Mouse (Mus musculus): ENCODE data around the gene Bcl2a1d.
"Not testable (repeated sequence)": the region's sequence is repeated elsewhere in the genome, so short reads cannot be mapped to it uniquely, and the experiment has no call there.

GRCm38 (mm10) chr9:88732334-88732733, 620 bp upstream of the Bcl2a1d start:
- not testable (repeated sequence) for TF ChIP-seq GATA1 (IDR thresholded peaks at IDR 0.05; ENCODE audit: borderline replicate concordance, low read length); CTCF (IDR thresholded peaks at IDR 0.05; ENCODE audit: low read depth, low read length); POLR2AphosphoS5 (IDR thresholded peaks at IDR 0.05; ENCODE audit: insufficient replicate concordance, low read depth, low read length); TAL1 (conservative IDR thresholded peaks at IDR 0.05; ENCODE audit: low read depth, low read length); GATA2 (IDR thresholded peaks at IDR 0.05; ENCODE audit: borderline replicate concordance, low read depth, low read length)

All from G1E (cell line).